Mouse (Mus musculus) ES-E14 (cell line): ENCODE measurements around the gene Fance.

ENCODE experiments used
- CHD2 ChIP-seq: IDR thresholded peaks from 2 replicates; pipeline ENCODE4 v1.6.1; 2014; ENCODE audit warnings: mild to moderate bottlenecking, low read depth, low read length, inconsistent platforms
- ZNF384 ChIP-seq: IDR thresholded peaks from 2 replicates; pipeline ENCODE4 v1.6.1; 2012; ENCODE audit warnings: low read depth, low read length, inconsistent platforms

- no peak for TF ChIP-seq ZNF384
- no peak for TF ChIP-seq CHD2
Observed at GRCm38 (mm10) chr17:28325751-28326150, 12.4 kb downstream of the Fance start.
